Mouse (Mus musculus) heart, embryonic 11.5 days (tissue): ENCODE data around the gene Olfr750. TPM values are rescaled to one million over a fixed set of nuclear protein-coding genes. Genes with fewer than 3 reads are reported as not detected.

Source experiments
- ATAC-seq: fragments of 200-750 bp; cut with Nextera tagmentation; replicated peaks from 2 replicates; pipeline ENCODE4 v1.8.0; 2017; ENCODE audit warnings: moderate library complexity; ENCODE audit not compliant: insufficient number of reproducible peaks, low FRiP score, low TSS enrichment
- H3K27ac ChIP-seq: fragments of 300-500 bp; sonication (generic); 2 replicates; pipeline ENCODE4 v1.5.1; 2014; ENCODE audit warnings: mild to moderate bottlenecking, low read depth, low read length
- H3K27me3 ChIP-seq: fragments of 300-500 bp; sonication (generic); 2 replicates; pipeline ENCODE4 v1.6.1; 2014; ENCODE audit warnings: mild to moderate bottlenecking, low read length, mixed read lengths; ENCODE audit not compliant: control insufficient read depth, insufficient read depth
- H3K36me3 ChIP-seq: fragments of 300-500 bp; sonication (generic); 2 replicates; pipeline ENCODE4 v1.6.1; 2014; ENCODE audit warnings: mild to moderate bottlenecking, low read length, moderate library complexity, mixed read lengths; ENCODE audit not compliant: control insufficient read depth, insufficient read depth
- H3K4me1 ChIP-seq: fragments of 300-500 bp; sonication (generic); 2 replicates; pipeline ENCODE4 v1.6.1; 2014; ENCODE audit warnings: low read length; ENCODE audit not compliant: control insufficient read depth, insufficient read depth
- H3K4me2 ChIP-seq: fragments of 300-500 bp; sonication (generic); 2 replicates; pipeline ENCODE4 v1.6.1; 2014; ENCODE audit warnings: mild to moderate bottlenecking, moderate library complexity
- H3K4me3 ChIP-seq: fragments of 300-500 bp; sonication (generic); 2 replicates; pipeline ENCODE4 v1.5.1; 2014; ENCODE audit warnings: low read depth, low read length
- H3K9ac ChIP-seq: fragments of 300-500 bp; sonication (generic); 2 replicates; pipeline ENCODE4 v1.6.1; 2014; ENCODE audit warnings: mild to moderate bottlenecking, low read depth, low read length, moderate library complexity
- H3K9me3 ChIP-seq: fragments of 300-500 bp; sonication (generic); replicated peaks from 2 replicates; pipeline ENCODE4 v1.6.1; 2016; ENCODE audit warnings: low read length; ENCODE audit not compliant: control insufficient read depth
- WGBS: fragments of 180-500 bp; shearing (Covaris S2); extraction: QIAGEN DNeasy Blood & Tissue Kit; methylation state at CpG from one replicate; pipeline ENCODE4 v1.1.7; 2014; ENCODE audit not compliant: insufficient replicate concordance; 5-methylcytosine and 5-hydroxymethylcytosine counted together
- polyA plus RNA-seq: library from polyadenylated mRNA; unstranded; fragments of >200 nt; fragmentation: Nextera tagmentation; extraction: Ambion mirVana; gene quantifications from 2 replicates; pipeline ENCODE4 v1.2.1, GENCODE M21; 2014

Gene Olfr750
- polyA plus RNA-seq = not detected in 2 replicates

DNA sequence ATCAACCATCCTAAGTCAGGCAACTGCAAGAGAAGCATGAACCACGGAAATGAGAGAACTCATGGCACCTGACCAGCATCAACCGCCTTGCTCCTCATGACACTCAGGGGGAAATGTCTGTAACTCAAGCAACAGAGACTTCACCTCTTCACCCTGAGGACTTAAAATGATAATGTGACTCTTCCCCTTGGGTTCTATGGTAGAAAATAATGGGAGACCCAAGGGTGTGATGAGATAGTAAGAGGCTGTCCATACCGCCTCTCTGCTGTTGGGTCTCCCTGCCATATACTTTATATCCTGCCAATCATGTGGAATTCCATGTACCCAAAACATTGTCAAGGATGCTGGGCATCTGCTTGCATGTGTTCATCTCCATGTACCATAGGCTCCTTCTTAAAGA is at the start of gene Olfr750:
Olfr750 (minus strand) TSS at position 101 of the 400 bp plus-strand sequence.
- WGBS = 73% methylated on average over 3 of the region's 3 CpGs
- no peak within 1 kb of the TSS for H3K4me2 ChIP-seq
- no peak for ATAC-seq

GRCm38 (mm10) chr14:51113916-51114560 is 39.8 kb upstream of the Olfr750 start, which contains the start of gene Eddm3b:
Eddm3b (plus strand) TSS chr14:51114426.
- no peak within 1 kb of the TSS for H3K27ac ChIP-seq
- H3K9ac ChIP-seq = no peak within 1 kb of the TSS
- WGBS = 51% methylated on average over 12 of the region's 12 CpGs
- no peaks in the 10 kb centered on the region for H3K9me3 ChIP-seq
- no peaks in the 10 kb centered on the region for H3K36me3 ChIP-seq
- H3K4me2 ChIP-seq = no peak within 1 kb of the TSS
- no peak within 1 kb of the TSS for H3K4me3 ChIP-seq
- no peak for ATAC-seq
- H3K27me3 ChIP-seq = no peaks in the 10 kb centered on the region
- H3K4me1 ChIP-seq = no peaks in the 10 kb centered on the region; the same call in 1 of the 2 replicates

More for the DNA sequence above, at the start of gene Olfr750:
- H3K27ac ChIP-seq = no peak within 1 kb of the TSS
- no peaks in the 10 kb centered on the region for H3K36me3 ChIP-seq
- H3K9me3 ChIP-seq = no peaks in the 10 kb centered on the region
- H3K27me3 ChIP-seq = no peaks in the 10 kb centered on the region
- H3K9ac ChIP-seq = no peak within 1 kb of the TSS
- no peak within 1 kb of the TSS for H3K4me3 ChIP-seq
- no peaks in the 10 kb centered on the region for H3K4me1 ChIP-seq

- Histone ChIP-seq H3K4me1 (no peaks in the 10 kb centered on the region; the same call in 1 of the 2 replicates), H3K27ac (no peak overlapping the region), H3K4me2 (no peak overlapping the region), H3K9me3 (no peaks in the 10 kb centered on the region), H3K9ac (no peak overlapping the region), H3K36me3 (no peaks in the 10 kb centered on the region), H3K27me3 (no peaks in the 10 kb centered on the region), H3K4me3 (no peak overlapping the region)
- WGBS = 38% methylated on average over 9 of the region's 9 CpGs
- ATAC-seq = no peak
Observed at GRCm38 (mm10) chr14:51113476-51113875, 39.2 kb upstream of the Olfr750 start.

DNA sequence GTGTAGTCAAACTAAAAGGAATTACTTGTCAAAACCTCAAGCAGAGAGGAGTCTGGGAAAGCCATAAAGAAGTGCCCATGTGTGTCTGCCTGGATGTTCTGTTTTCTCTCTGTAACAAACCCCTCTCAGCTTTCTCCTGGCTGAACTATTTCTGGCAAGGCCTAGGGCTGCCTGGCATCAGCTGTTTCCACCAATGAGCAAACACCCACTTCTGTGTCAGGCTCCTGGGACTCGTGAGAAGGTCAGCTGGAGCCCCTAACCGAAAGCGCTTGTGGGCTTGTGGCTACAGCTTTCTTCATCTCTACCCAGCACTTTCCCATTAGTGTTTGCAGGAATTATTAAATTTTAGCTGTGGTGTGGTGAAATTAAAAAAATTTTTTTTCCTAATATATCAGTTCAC is 37.7 kb upstream of the Olfr750 start:
- Histone ChIP-seq H3K27me3 (no peaks in the 10 kb centered on the region), H3K4me2 (no peak overlapping the region), H3K4me1 (no peaks in the 10 kb centered on the region; the same call in 1 of the 2 replicates), H3K9me3 (no peaks in the 10 kb centered on the region), H3K9ac (no peak overlapping the region), H3K27ac (0 out of 2 replicates have a peak overlapping the region, but pooled peaks have one; percentile 29), H3K4me3 (no peak overlapping the region), H3K36me3 (no peaks in the 10 kb centered on the region)
- ATAC-seq = peak; percentile 73
- WGBS = 35% methylated on average over 3 of the region's 3 CpGs

- H3K4me2 ChIP-seq = no peak overlapping the region
- H3K4me1 ChIP-seq = no peaks in the 10 kb centered on the region
- H3K9me3 ChIP-seq = no peaks in the 10 kb centered on the region
- no peaks in the 10 kb centered on the region for H3K27me3 ChIP-seq
- H3K9ac ChIP-seq = no peak overlapping the region
- H3K27ac ChIP-seq = no peak overlapping the region
- ATAC-seq = no peak
- H3K4me3 ChIP-seq = no peak overlapping the region
- no peaks in the 10 kb centered on the region for H3K36me3 ChIP-seq
Observed at GRCm38 (mm10) chr14:51106449-51106967, 32.3 kb upstream of the Olfr750 start.

DNA sequence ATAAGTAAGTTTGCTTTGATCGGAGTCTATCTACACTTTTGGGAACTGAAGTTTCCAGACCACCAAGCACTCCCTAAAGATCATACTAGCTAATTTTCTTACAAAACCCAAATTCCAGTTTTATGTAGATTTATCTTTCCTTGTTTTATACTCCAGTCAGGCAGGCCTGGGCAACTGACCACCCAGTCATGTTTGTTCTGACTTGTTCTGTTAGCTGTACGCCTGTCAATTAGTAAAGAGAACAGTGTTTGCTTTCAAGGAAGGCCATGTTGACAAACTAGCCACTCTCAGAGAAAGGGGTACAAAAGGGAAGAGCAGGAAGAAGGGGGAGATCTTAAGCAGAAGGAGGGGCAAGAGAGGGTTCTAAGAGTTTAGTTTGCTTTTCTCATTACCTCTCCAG is 30.1 kb upstream of the Olfr750 start:
- no peak overlapping the region for H3K4me2 ChIP-seq
- WGBS = 88% methylated on average over 2 of the region's 2 CpGs
- H3K4me3 ChIP-seq = no peak overlapping the region
- no peak overlapping the region for H3K27ac ChIP-seq
- H3K9me3 ChIP-seq = no peaks in the 10 kb centered on the region
- no peak overlapping the region for H3K9ac ChIP-seq
- no peak for ATAC-seq
- H3K4me1 ChIP-seq = no peaks in the 10 kb centered on the region
- H3K36me3 ChIP-seq = no peaks in the 10 kb centered on the region
- H3K27me3 ChIP-seq = no peaks in the 10 kb centered on the region

DNA sequence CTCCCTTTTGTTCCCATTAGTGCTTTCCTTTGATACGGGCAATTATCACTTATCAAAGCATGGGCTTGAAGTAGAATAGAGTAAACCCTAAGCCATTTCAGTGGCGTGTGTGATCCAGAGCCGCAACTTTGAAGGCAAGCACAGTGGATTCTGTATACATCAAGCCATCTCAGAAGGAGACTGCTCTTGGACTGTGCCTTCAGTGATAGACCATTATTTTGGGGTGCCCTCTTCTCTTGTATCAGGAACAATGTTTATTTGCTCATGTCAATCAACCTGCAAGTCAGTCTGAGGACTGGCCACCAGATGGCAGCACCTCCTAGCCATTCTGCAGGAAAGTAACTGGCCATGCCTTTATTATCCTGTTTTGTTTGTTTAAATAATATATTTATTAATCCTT is 29.0 kb upstream of the Olfr750 start:
- no peak overlapping the region for H3K9ac ChIP-seq
- H3K4me2 ChIP-seq = no peak overlapping the region
- H3K27ac ChIP-seq = no peak overlapping the region
- no peaks in the 10 kb centered on the region for H3K27me3 ChIP-seq
- H3K4me1 ChIP-seq = no peaks in the 10 kb centered on the region
- H3K9me3 ChIP-seq = no peaks in the 10 kb centered on the region
- no peak overlapping the region for H3K4me3 ChIP-seq
- ATAC-seq = no peak
- 51% methylated on average over 3 of the region's 3 CpGs for WGBS
- no peaks in the 10 kb centered on the region for H3K36me3 ChIP-seq

- 73% methylated on average over 9 of the region's 9 CpGs for WGBS
- H3K27ac ChIP-seq = no peak overlapping the region
- no peaks in the 10 kb centered on the region for H3K36me3 ChIP-seq
- H3K9me3 ChIP-seq = no peaks in the 10 kb centered on the region
- H3K4me2 ChIP-seq = no peak overlapping the region
- H3K27me3 ChIP-seq = no peaks in the 10 kb centered on the region
- H3K9ac ChIP-seq = no peak overlapping the region
- no peak overlapping the region for H3K4me3 ChIP-seq
- H3K4me1 ChIP-seq = no peaks in the 10 kb centered on the region
- ATAC-seq = no peak
Observed at GRCm38 (mm10) chr14:51101284-51101683, 27.0 kb upstream of the Olfr750 start.

- no peak for ATAC-seq
- WGBS = 94% methylated on average over 11 of the region's 11 CpGs
Observed at GRCm38 (mm10) chr14:51098921-51099320, 24.7 kb upstream of the Olfr750 start.

More at GRCm38 (mm10) chr14:51098921-51099320, 24.7 kb upstream of the Olfr750 start:
- H3K27ac ChIP-seq = no peak overlapping the region
- no peaks in the 10 kb centered on the region for H3K4me1 ChIP-seq
- H3K36me3 ChIP-seq = no peaks in the 10 kb centered on the region
- H3K27me3 ChIP-seq = no peaks in the 10 kb centered on the region
- H3K9me3 ChIP-seq = no peaks in the 10 kb centered on the region
- no peak overlapping the region for H3K4me2 ChIP-seq
- H3K4me3 ChIP-seq = no peak overlapping the region
- H3K9ac ChIP-seq = no peak overlapping the region
